Comparison of ENCODE assay signal across 28 mouse cellular contexts in the genomic region with DNA sequence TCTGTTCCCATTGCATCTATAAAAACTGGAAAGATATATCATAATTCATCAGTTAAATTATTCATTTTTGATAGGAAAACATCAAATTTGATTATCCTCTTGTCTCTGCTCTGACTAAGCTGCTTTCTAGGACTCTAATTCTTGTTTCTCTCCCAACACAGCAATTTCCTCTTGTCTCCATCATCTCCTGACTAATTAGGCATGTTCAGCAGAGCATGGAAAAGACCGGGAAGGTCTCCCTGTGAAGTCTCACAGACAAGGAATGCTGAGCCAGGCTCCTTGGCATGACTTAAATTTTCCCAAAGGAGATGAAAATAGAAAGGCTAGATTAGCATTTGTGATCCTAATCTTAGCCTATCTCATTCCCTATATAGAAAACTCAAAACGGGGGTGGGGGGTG.
DNase-seq lines count a peak whose midpoint lies in the region; ATAC-seq and TF ChIP-seq lines count a peak whose summit lies in the region.
"Had no signal": no experiment of that assay in that cellular context is flagged by ENCODE, and none has a peak within 500 bp of the region (broad histone marks: within the 10 kb centered on the region; RNA-seq: fewer than 3 reads in every experiment).

No protein-coding gene starts in this region.

- no peaks in the 10 kb centered on the region for H3K9me3 ChIP-seq in hindbrain, postnatal 0 days (ENCODE audit: low read length)
- no peaks in the 10 kb centered on the region for H3K9me3 ChIP-seq in hindbrain, embryonic 11.5 days (ENCODE audit: control insufficient read depth, low read length)
- H3K9me3 ChIP-seq: embryonic facial prominence, embryonic 12.5 days; heart, embryonic 15.5 days; limb, embryonic 15.5 days; megakaryocyte, embryonic 14.5 days; neural tube, embryonic 13.5 days; stomach, embryonic 15.5 days had no signal

- H3K4me2 ChIP-seq in hindbrain, postnatal 0 days (ENCODE audit: low read depth, low read length), result no peak overlapping the region
- H3K4me2 ChIP-seq in hindbrain, embryonic 11.5 days (replicated peaks; ENCODE audit: low read depth, low read length), result no peak overlapping the region
- H3K4me2 ChIP-seq: embryonic facial prominence, embryonic 12.5 days; heart, embryonic 15.5 days; hindbrain, embryonic 14.5 days; limb, embryonic 15.5 days; lung, embryonic 14.5 days; neural tube, embryonic 13.5 days; stomach, embryonic 15.5 days had no signal

- 42% methylated on average over 2 of the region's 2 CpGs for WGBS in hindbrain, postnatal 0 days
- WGBS in hindbrain, embryonic 11.5 days, result 60% methylated on average over 2 of the region's 2 CpGs

- ATAC-seq in hindbrain, postnatal 0 days, result no peak
- no peak for ATAC-seq in hindbrain, embryonic 11.5 days (ENCODE audit: low FRiP score)
- ATAC-seq in megakaryocyte, adult 5-6 weeks (ENCODE audit: poor library complexity, severe bottlenecking), result no peak
- ATAC-seq: CD4-positive, CD25-positive, alpha-beta regulatory T cell, adult 4 months had no signal

- no peak for TF ChIP-seq CTCF in hindbrain, postnatal 0 days (IDR thresholded peaks at IDR 0.05; ENCODE audit: low read depth)

- no peak overlapping the region for H3K9ac ChIP-seq in hindbrain, postnatal 0 days (replicated peaks; ENCODE audit: low read length)
- no peak overlapping the region for H3K9ac ChIP-seq in hindbrain, embryonic 11.5 days (ENCODE audit: low read depth, low read length)
- H3K9ac ChIP-seq: embryonic facial prominence, embryonic 12.5 days; heart, embryonic 15.5 days; hindbrain, embryonic 14.5 days; limb, embryonic 15.5 days; liver, embryonic 14.5 days; lung, embryonic 14.5 days; neural tube, embryonic 13.5 days; stomach, embryonic 15.5 days had no signal

- no peaks in the 10 kb centered on the region for H3K27me3 ChIP-seq in hindbrain, postnatal 0 days (ENCODE audit: insufficient read depth, low read length)
- H3K27me3 ChIP-seq in hindbrain, embryonic 11.5 days (ENCODE audit: control insufficient read depth, insufficient read depth, low read length), result no peaks in the 10 kb centered on the region
- H3K27me3 ChIP-seq: embryonic facial prominence, embryonic 12.5 days; heart, embryonic 15.5 days; limb, embryonic 15.5 days; megakaryocyte, embryonic 14.5 days; neural tube, embryonic 13.5 days; stomach, embryonic 15.5 days had no signal

- no peaks in the 10 kb centered on the region for H3K4me1 ChIP-seq in hindbrain, postnatal 0 days (ENCODE audit: insufficient read depth, low read length)
- H3K4me1 ChIP-seq in hindbrain, embryonic 11.5 days (replicated peaks; ENCODE audit: control insufficient read depth, insufficient read depth, low read length), result no peaks in the 10 kb centered on the region
- H3K4me1 ChIP-seq: embryonic facial prominence, embryonic 12.5 days; heart, embryonic 15.5 days; limb, embryonic 15.5 days; megakaryocyte, embryonic 14.5 days; neural tube, embryonic 13.5 days; stomach, embryonic 15.5 days had no signal

- DNase-seq in embryo, embryonic 10.5 days (ENCODE audit: low spot score), result peak; percentile 9
- no peak for DNase-seq in embryo, embryonic 9.5 days (ENCODE audit: extremely low spot score)
- peak; percentile 10 for DNase-seq in hindbrain, postnatal 0 days (ENCODE audit: low spot score)
- no peak for DNase-seq in hindbrain, embryonic 11.5 days (ENCODE audit: low spot score)
- peak; percentile 21 for DNase-seq in right cerebral cortex, postnatal 10 days (ENCODE audit: low spot score in 2 of 2)
- no peak for DNase-seq in right cerebral cortex, adult 18-20 months
- DNase-seq in retina, embryonic 14.5 days (ENCODE audit: low spot score), result peak; percentile 59
- DNase-seq: adrenal gland, postnatal 25 days; cerebellum, adult 18-20 months; cerebellum, postnatal 36 days; heart, postnatal 36 days; kidney, adult 2 months; left cerebral cortex, postnatal 4 days; lung, embryonic 14.5 days; right cerebral cortex, postnatal 25 days; thymus, adult 18-20 months; thymus, postnatal 36 days had no signal

- H3K36me3 ChIP-seq in hindbrain, postnatal 0 days (ENCODE audit: insufficient read depth, low read length), result no peaks in the 10 kb centered on the region
- no peaks in the 10 kb centered on the region for H3K36me3 ChIP-seq in hindbrain, embryonic 11.5 days (ENCODE audit: control insufficient read depth, insufficient read depth, low read length)
- H3K36me3 ChIP-seq: embryonic facial prominence, embryonic 12.5 days; heart, embryonic 15.5 days; limb, embryonic 15.5 days; neural tube, embryonic 13.5 days; stomach, embryonic 15.5 days had no signal

- H3K27ac ChIP-seq in hindbrain, postnatal 0 days, result no peak overlapping the region
- H3K27ac ChIP-seq in hindbrain, embryonic 11.5 days (ENCODE audit: low read depth, low read length), result no peak overlapping the region
- H3K27ac ChIP-seq: embryonic facial prominence, embryonic 12.5 days; heart, embryonic 15.5 days; hindbrain, embryonic 14.5 days; kidney, postnatal 0 days; limb, embryonic 15.5 days; liver, embryonic 14.5 days; neural tube, embryonic 13.5 days; stomach, embryonic 15.5 days had no signal

- H3K4me3 ChIP-seq in hindbrain, postnatal 0 days (ENCODE audit: low read length), result no peak overlapping the region
- H3K4me3 ChIP-seq in hindbrain, embryonic 11.5 days (ENCODE audit: low read depth, low read length), result no peak overlapping the region
- H3K4me3 ChIP-seq: embryonic facial prominence, embryonic 12.5 days; heart, embryonic 15.5 days; limb, embryonic 15.5 days; megakaryocyte, embryonic 14.5 days; neural tube, embryonic 13.5 days; stomach, embryonic 15.5 days had no signal

Comparison
In these comparisons a context has a peak if more than half of its experiments do, and no peak if none do; other contexts are left out.
1. DNase-seq: peak in embryo, embryonic 10.5 days (single experiment), hindbrain, postnatal 0 days (single experiment), right cerebral cortex, postnatal 10 days (2 of 2) and retina, embryonic 14.5 days (single experiment); none in embryo, embryonic 9.5 days (single experiment), hindbrain, embryonic 11.5 days (single experiment) and right cerebral cortex, adult 18-20 months (single experiment).